Mouse (Mus musculus) spleen, adult 10 weeks (tissue): ENCODE measurements around the gene Setd6. TPM values are rescaled to one million over a fixed set of nuclear protein-coding genes. Genes with fewer than 3 reads are reported as not detected.

Experiments
- polyA plus RNA-seq: library from polyadenylated mRNA; stranded (reverse); fragments of 350-450 nt; fragmentation: Illumina TruSeq; extraction: RNeasy Lipid Tissue Mini Kit (QIAGEN cat#74804); gene quantifications from one replicate; pipeline ENCODE4 v1.2.3, GENCODE M21; 2015; ENCODE audit warnings: low replicate concordance; ENCODE audit not compliant: insufficient read depth

The Setd6 gene
- 46.1 TPM for polyA plus RNA-seq

GRCm38 (mm10) chr8:95715676-95716531 is at the start of gene Setd6:
Gene Setd6 (plus strand): TSS chr8:95715881.

DNA sequence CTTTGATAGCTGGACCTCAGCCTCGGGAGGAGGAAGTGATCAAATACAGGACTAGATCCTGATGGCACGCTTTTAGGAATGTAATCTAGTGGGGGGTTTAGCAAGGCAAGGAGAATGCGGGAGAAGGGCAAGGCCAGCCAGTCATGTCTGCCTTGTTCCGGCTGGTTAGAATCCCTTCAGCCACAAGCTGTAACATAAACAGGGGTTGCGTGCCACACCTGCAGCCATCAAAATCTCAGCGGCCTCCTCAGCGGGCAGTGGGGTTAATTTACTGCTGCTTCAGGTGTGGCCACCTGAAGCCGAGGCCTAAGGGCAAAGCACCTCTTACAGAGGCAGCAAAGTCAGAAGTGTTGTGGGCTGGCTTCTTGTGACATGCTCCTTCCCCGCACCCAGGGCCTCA is 39.0 kb upstream of the Setd6 start, which contains the start of gene Ndrg4:
Gene Ndrg4, plus strand, starts transcription at position 350 of the 400 bp plus-strand sequence.

Other genes with a start within 250 kb of the Setd6 start
- gene Csnk2a2, start 225.8 kb upstream of the Setd6 start, polyA plus RNA-seq, result 111 TPM
- gene Ccdc113, start 181.8 kb upstream of the Setd6 start, polyA plus RNA-seq, result not detected
- gene Prss54, start 139.5 kb upstream of the Setd6 start, polyA plus RNA-seq, result not detected
- 13.2 TPM for gene Gins3, start 82.4 kb upstream of the Setd6 start, polyA plus RNA-seq
- 0.58 TPM for gene Ndrg4, start 38.9 kb upstream of the Setd6 start, polyA plus RNA-seq
- 165 TPM for gene Cnot1, start 91.6 kb downstream of the Setd6 start, polyA plus RNA-seq
- 8.9 TPM for gene Sap18b, start 109.5 kb downstream of the Setd6 start, polyA plus RNA-seq
- 10.2 TPM for gene Slc38a7, start 137.7 kb downstream of the Setd6 start, polyA plus RNA-seq
- gene Got2, start 172.7 kb downstream of the Setd6 start, polyA plus RNA-seq, result 62.2 TPM